Mouse (Mus musculus) B cell, adult 67 days (primary cell): ENCODE measurements around the gene Slc9a7. TPM values are rescaled to one million over a fixed set of nuclear protein-coding genes. Genes with fewer than 3 reads are reported as not detected.

Source experiments
- total RNA-seq, 2 experiments: library from RNA; stranded (reverse); gene quantifications; 4 replicates each; pipeline ENCODE4 v1.2.4; 2023

The Slc9a7 gene
- total RNA-seq = 100 to 1,000 TPM; 103 to 146 TPM

GRCm38 (mm10) chrX:20291282-20292039, at the start of gene Slc9a7:
TSS of gene Slc9a7 (minus strand) at chrX:20291807.

GRCm38 (mm10) chrX:20059381-20059971, 232.1 kb downstream of the Slc9a7 start, which contains the start of gene Chst7:
TSS of gene Chst7 (plus strand) at chrX:20059560.

Other genes with a start within 250 kb of the Slc9a7 start
- under 1 TPM; 0.46 to 0.50 TPM for gene Chst7, start 232.2 kb downstream of the Slc9a7 start, total RNA-seq
- gene Rp2, start 72.7 kb upstream of the Slc9a7 start, total RNA-seq = 10 to 100 TPM; 41.6 to 49.2 TPM
- gene Jade3, start 133.9 kb upstream of the Slc9a7 start, total RNA-seq = 1 to 10 TPM; 4.9 to 5.7 TPM